Mouse (Mus musculus): Measurements from ENCODE around the gene Lmntd1.

DNA sequence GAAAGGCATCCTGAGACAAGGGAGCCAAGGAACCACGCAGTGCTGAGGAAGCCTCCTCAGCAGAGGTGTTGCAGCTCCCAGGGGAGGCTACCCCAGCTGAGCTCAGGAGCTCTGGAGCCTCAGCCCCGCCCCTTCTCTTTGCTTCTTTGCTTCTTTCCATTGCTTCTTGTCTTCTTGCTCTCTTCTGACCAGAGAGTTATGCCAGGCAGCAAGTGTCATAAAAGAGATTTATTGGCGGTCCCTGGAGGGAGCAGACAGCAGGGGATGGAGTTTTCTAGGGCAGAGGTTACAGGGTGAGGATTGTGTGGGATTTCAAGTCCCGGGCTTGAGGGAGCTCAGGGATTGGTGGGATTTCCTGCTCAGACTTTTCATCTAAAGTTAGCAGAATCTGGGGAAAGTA lies 213.0 kb downstream of the Lmntd1 start:
- no peak for TF ChIP-seq CTCF (IDR thresholded peaks at IDR 0.05; ENCODE audit: extremely low read depth, insufficient read length, insufficient replicate concordance, low read depth, low read length)
- no peak for TF ChIP-seq POLR2A (IDR thresholded peaks at IDR 0.05; ENCODE audit: low read depth, low read length)

Measured in small intestine, adult 2 months (tissue).